Mouse (Mus musculus) R1 (cell line): ENCODE data around the gene Slc30a10.

ENCODE experiments used
- DNase-seq: peaks from one replicate; pipeline ENCODE4 v3.0.0-alpha.2; 2018; ENCODE audit warnings: low read depth, low spot score

The Slc30a10 gene

GRCm38 (mm10) chr1:185462889-185463288 lies 8.2 kb downstream of the Slc30a10 start:
- DNase-seq, result no peak

- no peak for DNase-seq
Observed at GRCm38 (mm10) chr1:185469551-185470021, 14.9 kb downstream of the Slc30a10 start.

GRCm38 (mm10) chr1:185472025-185472720 lies 17.5 kb downstream of the Slc30a10 start:
- DNase-seq, result no peak

- DNase-seq, result no peak
Observed at GRCm38 (mm10) chr1:185472730-185473129, 18.1 kb downstream of the Slc30a10 start.

GRCm38 (mm10) chr1:185473437-185473836 lies 18.8 kb downstream of the Slc30a10 start:
- DNase-seq, result no peak

- DNase-seq, result peak; percentile 72
Observed at GRCm38 (mm10) chr1:185479861-185480260, 25.2 kb downstream of the Slc30a10 start.

- peak; percentile 56 for DNase-seq
Observed at GRCm38 (mm10) chr1:185482001-185482761, 27.5 kb downstream of the Slc30a10 start.

GRCm38 (mm10) chr1:185482762-185483161 lies 28.1 kb downstream of the Slc30a10 start:
- no peak for DNase-seq

- DNase-seq, result no peak
Observed at GRCm38 (mm10) chr1:185483356-185484057, 28.9 kb downstream of the Slc30a10 start.

- no peak for DNase-seq
Observed at GRCm38 (mm10) chr1:185484281-185484680, 29.6 kb downstream of the Slc30a10 start.

- DNase-seq, result no peak
Observed at GRCm38 (mm10) chr1:185489893-185490292, 35.2 kb downstream of the Slc30a10 start.

- DNase-seq, result no peak
Observed at GRCm38 (mm10) chr1:185490603-185491002, 36.0 kb downstream of the Slc30a10 start.

- no peak for DNase-seq
Observed at GRCm38 (mm10) chr1:185493439-185494034, 38.9 kb downstream of the Slc30a10 start.

GRCm38 (mm10) chr1:185496791-185497460 lies 42.3 kb downstream of the Slc30a10 start:
- DNase-seq, result peak; percentile 46

- no peak for DNase-seq
Observed at GRCm38 (mm10) chr1:185500602-185501001, 46.0 kb downstream of the Slc30a10 start.

GRCm38 (mm10) chr1:185501801-185502340 lies 47.2 kb downstream of the Slc30a10 start:
- DNase-seq, result peak; percentile 58

GRCm38 (mm10) chr1:185502550-185502949 lies 47.9 kb downstream of the Slc30a10 start:
- no peak for DNase-seq

GRCm38 (mm10) chr1:185509042-185509441 lies 54.4 kb downstream of the Slc30a10 start:
- no peak for DNase-seq

GRCm38 (mm10) chr1:185511306-185511705 lies 56.7 kb downstream of the Slc30a10 start:
- DNase-seq, result no peak

- no peak for DNase-seq
Observed at GRCm38 (mm10) chr1:185515526-185515979, 60.9 kb downstream of the Slc30a10 start.

- DNase-seq, result no peak
Observed at GRCm38 (mm10) chr1:185516041-185516440, 61.4 kb downstream of the Slc30a10 start.
